Mouse (Mus musculus) T-helper 1 cell (primary cell): ENCODE measurements around the gene Slc44a1.

ENCODE experiments used
- in situ Hi-C: fragments of 300-600 bp; cut with MboI, MseI; formaldehyde crosslinking; loops from one replicate; pipeline ENCODE4 v1.15.1; 2025; ENCODE audit warnings: high pct_unique_total_duplicates

Gene Slc44a1

DNA sequence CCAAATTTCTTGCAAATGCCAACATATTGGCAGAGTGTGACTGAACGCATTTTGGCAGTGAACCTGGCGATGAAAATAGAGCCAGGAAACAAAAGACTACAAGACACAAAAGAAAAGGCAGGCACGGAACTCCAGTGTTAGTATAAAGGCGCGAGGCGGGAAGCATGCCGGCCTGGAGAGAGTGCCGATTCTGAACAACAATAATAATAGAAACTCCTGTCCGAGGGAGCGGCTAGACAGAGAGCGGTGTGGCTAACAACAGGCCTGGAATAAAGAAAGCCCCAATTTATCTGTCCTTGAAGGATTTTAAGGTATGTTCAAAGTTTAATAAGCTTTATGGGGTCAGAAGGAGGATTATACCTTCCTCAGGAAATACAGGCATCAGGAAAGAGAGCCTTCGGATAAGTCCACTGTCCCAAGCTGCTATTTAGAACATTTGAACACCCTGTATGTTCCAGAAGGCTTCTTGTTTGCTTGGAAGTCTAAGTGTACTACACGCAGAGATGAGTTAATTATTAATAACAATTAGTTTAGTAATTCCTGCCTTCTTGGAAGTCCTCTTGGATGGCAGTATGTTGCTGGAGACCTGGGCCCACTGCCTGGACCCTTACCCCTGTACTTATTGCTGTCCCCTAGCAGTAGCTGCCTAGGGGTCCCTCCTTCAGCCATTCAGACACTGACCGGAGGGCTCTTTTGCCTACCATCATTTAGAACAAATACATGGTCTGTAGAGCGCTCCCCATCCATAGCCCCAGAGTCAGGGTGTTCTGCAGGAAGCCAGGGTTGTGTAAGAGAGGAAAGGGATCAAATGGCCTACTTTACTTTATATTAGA, 156.1 kb downstream of the Slc44a1 start:
- in situ Hi-C loops: no loop called here

DNA sequence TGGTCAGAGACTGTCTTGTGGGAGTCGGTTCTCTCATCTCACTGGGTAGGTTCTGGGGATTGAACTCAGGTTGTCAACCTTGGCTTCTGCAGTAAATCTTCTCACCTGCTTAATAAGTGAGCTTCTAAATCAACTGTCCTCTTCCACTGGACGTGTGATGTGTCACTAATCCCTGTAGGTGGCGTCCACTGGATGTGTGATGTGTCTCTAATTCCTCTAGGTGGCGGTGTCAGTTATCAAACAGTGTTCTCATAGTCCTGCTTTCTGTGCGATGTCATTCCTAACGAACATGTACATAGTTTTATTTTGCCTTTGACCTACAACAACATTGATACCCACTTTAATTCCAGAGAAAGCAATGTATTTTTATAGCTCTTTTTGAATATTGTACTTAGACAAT, 160.2 kb downstream of the Slc44a1 start:
- in situ Hi-C loops: no loop called here

DNA sequence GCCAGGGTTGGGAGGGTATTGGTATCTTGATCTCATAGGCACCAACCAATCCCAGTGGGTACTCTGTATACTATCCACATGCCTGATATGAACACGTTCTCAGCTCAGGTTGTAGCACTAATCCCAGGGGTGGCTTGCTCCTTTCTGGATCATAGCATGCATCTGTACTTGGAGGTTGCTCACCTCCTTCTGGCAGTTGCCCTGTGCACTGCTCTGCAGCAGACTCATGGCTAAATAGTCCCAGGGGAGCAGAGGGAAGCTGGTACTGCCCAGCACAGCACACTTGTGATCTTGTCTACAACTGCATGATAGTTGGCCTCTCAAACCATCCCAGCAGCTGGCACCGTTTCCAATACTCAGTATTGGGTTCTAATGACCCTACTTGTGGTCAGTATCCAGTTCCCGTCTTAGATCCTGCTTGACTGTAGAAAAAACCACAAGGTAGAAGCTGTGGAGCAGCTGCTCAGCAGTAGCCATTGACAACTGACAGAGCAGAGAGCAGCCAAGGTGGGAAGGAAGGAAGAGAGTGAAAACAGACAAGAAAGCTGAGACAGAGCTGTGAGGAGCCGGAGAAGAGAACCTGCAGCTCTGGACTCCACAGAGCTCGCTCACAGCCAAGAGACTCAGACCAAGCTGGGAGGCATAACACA, 174.5 kb downstream of the Slc44a1 start:
- in situ Hi-C loops: no loop called here

GRCm38 (mm10) chr4:53617968-53618367, 177.8 kb downstream of the Slc44a1 start:
- in situ Hi-C loops: no loop called here

GRCm38 (mm10) chr4:53620104-53620503, 179.9 kb downstream of the Slc44a1 start:
- in situ Hi-C loops: no loop called here

- in situ Hi-C loops: no loop called here
Measured at GRCm38 (mm10) chr4:53621084-53621483, 180.9 kb downstream of the Slc44a1 start.

DNA sequence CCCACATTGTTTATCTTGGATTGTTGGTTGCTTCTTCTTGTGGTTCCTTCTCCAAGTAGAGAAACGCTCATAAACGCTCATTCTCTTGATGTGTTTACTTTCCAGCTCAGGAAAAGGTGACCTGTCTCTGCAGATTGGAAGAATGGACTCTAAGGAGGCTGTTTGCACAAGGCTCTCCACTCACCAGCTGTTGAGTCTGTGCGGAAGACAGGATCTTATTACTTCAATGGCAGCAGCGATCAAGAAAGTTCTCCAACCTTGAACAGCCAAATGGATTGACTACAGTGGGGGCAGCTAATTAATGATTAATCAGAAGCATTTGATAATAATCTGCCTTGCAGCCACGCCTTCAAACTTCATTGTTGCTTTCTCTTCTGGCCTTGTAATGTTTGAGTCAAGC, 181.3 kb downstream of the Slc44a1 start:
- in situ Hi-C loops: no loop called here

- in situ Hi-C loops: no loop called here
Measured at GRCm38 (mm10) chr4:53623711-53624110, 183.5 kb downstream of the Slc44a1 start.

- in situ Hi-C loops: no loop called here
Measured at GRCm38 (mm10) chr4:53624816-53625215, 184.6 kb downstream of the Slc44a1 start.

DNA sequence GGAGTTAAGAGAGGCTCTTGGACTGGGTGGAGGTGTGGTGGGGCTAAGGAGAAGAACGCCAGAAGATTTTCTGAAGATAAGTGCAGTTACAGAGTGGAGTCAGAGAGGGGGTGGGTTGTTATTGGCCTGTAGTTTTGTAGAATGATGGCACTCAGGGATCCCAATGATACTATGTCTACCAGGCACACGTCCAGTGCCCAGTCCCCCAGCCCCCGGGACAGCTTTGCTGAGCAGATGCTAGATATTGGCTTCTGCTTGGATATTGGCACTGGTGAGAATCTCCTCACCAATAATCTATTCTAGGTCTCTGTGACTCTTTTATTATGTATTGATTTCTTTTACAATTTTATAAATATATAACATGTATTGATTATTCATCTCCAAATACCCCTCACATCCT, 185.1 kb downstream of the Slc44a1 start:
- in situ Hi-C loops: no loop called here

GRCm38 (mm10) chr4:53628924-53629323, 188.7 kb downstream of the Slc44a1 start:
- in situ Hi-C loops: no loop called here

DNA sequence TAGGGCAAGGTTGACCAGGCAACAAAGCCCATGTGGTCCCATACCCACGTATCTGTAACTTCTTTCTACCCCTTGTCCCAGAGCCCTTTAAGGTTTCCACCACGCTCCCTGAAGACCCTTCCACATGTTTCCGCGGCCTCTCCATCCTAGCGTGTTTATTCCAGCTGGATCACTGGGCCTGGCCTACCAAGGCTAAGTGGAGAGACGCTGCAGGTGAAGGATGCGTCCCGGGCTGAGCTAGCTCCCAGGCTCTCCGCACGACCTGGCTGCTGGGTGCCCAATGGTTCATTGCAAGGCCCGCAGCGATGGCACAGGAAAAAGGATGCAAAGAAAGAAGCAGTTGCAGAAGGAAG, 190.7 kb downstream of the Slc44a1 start:
- in situ Hi-C loops: no loop called here

- in situ Hi-C loops: no loop called here
Measured at GRCm38 (mm10) chr4:53631316-53632010, 191.2 kb downstream of the Slc44a1 start, which contains the start of gene Fsd1l. Gene Fsd1l (plus strand): TSS chr4:53631471.

GRCm38 (mm10) chr4:53632011-53632349, 191.8 kb downstream of the Slc44a1 start:
- in situ Hi-C loops: no loop called here

DNA sequence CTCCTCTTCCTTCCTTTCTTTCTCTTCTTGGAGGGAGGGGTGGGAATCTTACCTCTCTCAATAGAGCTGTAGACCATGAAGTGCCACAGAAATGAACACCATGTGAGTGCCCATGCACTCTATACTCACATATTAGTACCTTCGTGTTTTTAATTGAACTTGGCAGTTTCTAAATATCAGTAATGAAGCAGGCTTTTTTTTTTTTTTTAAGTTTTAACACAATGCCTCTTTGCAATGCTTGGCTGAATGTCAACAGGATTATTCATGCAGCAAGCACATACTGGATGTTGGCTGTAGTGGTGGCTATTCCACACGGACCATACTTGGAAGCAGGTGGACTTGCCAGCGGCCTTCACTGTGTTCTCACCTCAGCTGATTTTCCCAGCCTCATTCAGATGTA, 195.1 kb downstream of the Slc44a1 start:
- in situ Hi-C loops: no loop called here

- in situ Hi-C loops: no loop called here
Measured at GRCm38 (mm10) chr4:53637269-53637909, 197.2 kb downstream of the Slc44a1 start.

- in situ Hi-C loops: no loop called here
Measured at GRCm38 (mm10) chr4:53638549-53639123, 198.4 kb downstream of the Slc44a1 start.

DNA sequence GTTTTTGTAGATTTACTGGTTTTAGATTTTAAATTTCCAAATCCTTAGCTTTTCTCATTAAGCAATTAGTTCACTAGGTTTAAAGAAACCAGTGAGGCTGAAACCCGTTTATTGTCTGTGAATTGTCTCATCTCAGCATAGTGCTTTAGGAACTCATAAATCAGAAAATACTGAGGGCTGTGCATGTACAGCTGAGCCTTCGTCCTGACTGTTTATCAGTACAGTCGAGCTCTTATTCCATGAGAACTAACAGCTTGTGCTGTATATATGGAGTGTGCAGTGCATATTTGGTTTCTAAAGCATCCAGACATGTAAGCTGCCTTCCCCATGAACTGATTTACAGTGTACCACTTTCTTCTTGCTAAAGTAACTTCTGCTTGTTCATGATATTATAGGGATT, 217.8 kb downstream of the Slc44a1 start:
- in situ Hi-C loops: no loop called here

DNA sequence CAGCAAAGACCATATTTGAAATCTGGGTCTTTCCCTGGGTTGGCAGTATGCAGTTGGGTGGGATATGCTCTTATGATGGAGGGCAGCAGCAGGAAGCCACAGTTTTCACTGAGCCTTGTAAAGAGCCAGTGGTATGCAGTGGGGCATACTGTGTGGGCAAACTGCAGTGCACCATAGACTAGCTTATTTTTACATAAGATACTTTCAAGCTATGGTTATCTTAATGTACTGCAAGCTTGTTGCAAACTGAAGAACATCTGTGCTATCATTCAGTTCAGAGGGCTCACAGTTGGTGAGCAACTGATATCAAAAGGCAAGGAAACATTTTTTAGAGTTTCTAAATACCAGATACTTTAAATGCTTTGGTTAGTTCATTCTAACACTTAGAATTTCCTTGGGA, 220.5 kb downstream of the Slc44a1 start:
- in situ Hi-C loops: no loop called here
